Mouse (Mus musculus) embryonic facial prominence, embryonic 14.5 days (tissue): ENCODE measurements at regions not wholly inside any gene's neighbourhood (a gene's known extent, or its start where the extent isn't known, plus 50 kb on each side); places are given as distances from the start of the nearest gene placed in this dataset.

Experiments
- ATAC-seq: fragments of 200-750 bp; cut with Nextera tagmentation; 2 replicates; pipeline ENCODE4 v1.8.0; 2017; ENCODE audit warnings: low read depth, moderate number of reproducible peaks, moderate TSS enrichment
- DNase-seq: peaks from one replicate; pipeline ENCODE4 v3.0.0-alpha.2; 2015; ENCODE audit warnings: low spot score
- H3K27ac ChIP-seq: fragments of 300-500 bp; sonication (generic); replicated peaks from 2 replicates; pipeline ENCODE4 v1.5.1; 2014; ENCODE audit warnings: low read depth, mild to moderate bottlenecking, low read length, moderate library complexity
- H3K27me3 ChIP-seq: fragments of 300-500 bp; sonication (generic); replicated peaks from 2 replicates; pipeline ENCODE4 v1.6.1; 2014; ENCODE audit warnings: low read length; ENCODE audit not compliant: control insufficient read depth, insufficient read depth
- H3K36me3 ChIP-seq: fragments of 300-500 bp; sonication (generic); 2 replicates; pipeline ENCODE4 v1.6.1; 2014; ENCODE audit warnings: low read length, mixed read lengths; ENCODE audit not compliant: control insufficient read depth, insufficient read depth
- H3K4me1 ChIP-seq: fragments of 300-500 bp; sonication (generic); 2 replicates; pipeline ENCODE4 v1.6.1; 2014; ENCODE audit warnings: antibody characterized with exemption, low read length; ENCODE audit not compliant: control insufficient read depth, insufficient read depth
- H3K4me2 ChIP-seq: fragments of 300-500 bp; sonication (generic); 2 replicates; pipeline ENCODE4 v1.6.1; 2014; ENCODE audit warnings: low read depth, mild to moderate bottlenecking, low read length, moderate library complexity, mixed read lengths
- H3K4me3 ChIP-seq: fragments of 300-500 bp; sonication (generic); 2 replicates; pipeline ENCODE4 v1.5.1; 2014; ENCODE audit warnings: low read depth, mild to moderate bottlenecking, low read length
- H3K9ac ChIP-seq: fragments of 300-500 bp; sonication (generic); 2 replicates; pipeline ENCODE4 v1.6.1; 2014; ENCODE audit warnings: low read depth, mild to moderate bottlenecking, low read length, moderate library complexity, mixed read lengths
- H3K9me3 ChIP-seq: fragments of 300-500 bp; sonication (generic); 2 replicates; pipeline ENCODE4 v1.6.1; 2016; ENCODE audit warnings: low read length; ENCODE audit not compliant: control insufficient read depth
- WGBS: fragments of 180-500 bp; shearing (Covaris S2); extraction: QIAGEN DNeasy Blood & Tissue Kit; methylation state at CpG from one replicate; pipeline ENCODE4 v1.1.7; 2014; 5-methylcytosine and 5-hydroxymethylcytosine counted together

GRCm38 (mm10) chr9:103894376-103894775, 108.0 kb upstream of the Nphp3 start:
- Histone ChIP-seq H3K4me3 (no peak overlapping the region), H3K36me3 (no peaks in the 10 kb centered on the region), H3K4me2 (no peak overlapping the region), H3K27ac (no peak overlapping the region), H3K4me1 (no peaks in the 10 kb centered on the region), H3K9me3 (no peaks in the 10 kb centered on the region), H3K9ac (no peak overlapping the region), H3K27me3 (no peaks in the 10 kb centered on the region)
- 87% methylated on average over 2 of the region's 2 CpGs for WGBS
- ATAC-seq (no peak), DNase-seq (no peak)

- Histone ChIP-seq H3K9me3 (no peaks in the 10 kb centered on the region), H3K4me3 (no peak overlapping the region), H3K36me3 (no peaks in the 10 kb centered on the region), H3K27me3 (no peaks in the 10 kb centered on the region), H3K27ac (no peak overlapping the region), H3K4me1 (no peaks in the 10 kb centered on the region), H3K9ac (no peak overlapping the region), H3K4me2 (no peak overlapping the region)
- 76% methylated on average over 2 of the region's 2 CpGs for WGBS
- DNase-seq (no peak), ATAC-seq (no peak)
These were observed 103.0 kb upstream of the Nphp3 start for GRCm38 (mm10) chr9:103899311-103899710.

GRCm38 (mm10) chr9:103911347-103911746, 91.0 kb upstream of the Nphp3 start:
- Histone ChIP-seq H3K27me3 (no peaks in the 10 kb centered on the region), H3K4me2 (no peak overlapping the region), H3K9ac (no peak overlapping the region), H3K9me3 (no peaks in the 10 kb centered on the region), H3K36me3 (no peaks in the 10 kb centered on the region), H3K4me3 (no peak overlapping the region), H3K4me1 (no peaks in the 10 kb centered on the region), H3K27ac (no peak overlapping the region)
- WGBS = 85% methylated on average over 2 of the region's 2 CpGs
- DNase-seq (no peak), ATAC-seq (no peak)

- Histone ChIP-seq H3K4me3 (no peak overlapping the region), H3K4me2 (no peak overlapping the region), H3K27ac (no peak overlapping the region), H3K9ac (no peak overlapping the region), H3K9me3 (no peaks in the 10 kb centered on the region), H3K4me1 (no peaks in the 10 kb centered on the region), H3K36me3 (no peaks in the 10 kb centered on the region), H3K27me3 (no peaks in the 10 kb centered on the region)
- DNase-seq (no peak), ATAC-seq (no peak)
- 82% methylated on average over 4 of the region's 4 CpGs for WGBS
These were observed 87.2 kb upstream of the Nphp3 start for GRCm38 (mm10) chr9:103915126-103915525.

- ATAC-seq = no peak
- no peak overlapping the region for H3K4me3 ChIP-seq
- H3K9me3 ChIP-seq = no peaks in the 10 kb centered on the region
- H3K27me3 ChIP-seq = no peaks in the 10 kb centered on the region
- H3K4me1 ChIP-seq = no peaks in the 10 kb centered on the region
- 86% methylated on average over 6 of the region's 6 CpGs for WGBS
- no peaks in the 10 kb centered on the region for H3K36me3 ChIP-seq
- no peak overlapping the region for H3K4me2 ChIP-seq
- no peak overlapping the region for H3K27ac ChIP-seq
- DNase-seq = no peak
- no peak overlapping the region for H3K9ac ChIP-seq
These were observed 84.6 kb upstream of the Nphp3 start for GRCm38 (mm10) chr9:103917771-103918170.

GRCm38 (mm10) chr9:103922356-103922755, 80.0 kb upstream of the Nphp3 start:
- Histone ChIP-seq H3K4me2 (no peak overlapping the region), H3K4me3 (no peak overlapping the region), H3K36me3 (no peaks in the 10 kb centered on the region), H3K9me3 (no peaks in the 10 kb centered on the region), H3K4me1 (no peaks in the 10 kb centered on the region), H3K9ac (no peak overlapping the region), H3K27ac (no peak overlapping the region), H3K27me3 (no peaks in the 10 kb centered on the region)
- DNase-seq = no peak
- no peak for ATAC-seq
- 92% methylated on average over 5 of the region's 5 CpGs for WGBS

- no peak for DNase-seq
These were observed 77.7 kb upstream of the Nphp3 start for GRCm38 (mm10) chr9:103924641-103925040.

GRCm38 (mm10) chr9:103925486-103925885, 76.9 kb upstream of the Nphp3 start:
- H3K27ac ChIP-seq = no peak overlapping the region
- H3K4me1 ChIP-seq = no peaks in the 10 kb centered on the region
- no peaks in the 10 kb centered on the region for H3K27me3 ChIP-seq
- DNase-seq (no peak), ATAC-seq (no peak)
- H3K9me3 ChIP-seq = no peaks in the 10 kb centered on the region
- no peak overlapping the region for H3K9ac ChIP-seq
- no peak overlapping the region for H3K4me3 ChIP-seq
- H3K4me2 ChIP-seq = no peak overlapping the region
- WGBS = 74% methylated on average over 2 of the region's 2 CpGs
- no peaks in the 10 kb centered on the region for H3K36me3 ChIP-seq

More at GRCm38 (mm10) chr9:103924641-103925040, 77.7 kb upstream of the Nphp3 start:
- no peaks in the 10 kb centered on the region for H3K27me3 ChIP-seq
- no peaks in the 10 kb centered on the region for H3K9me3 ChIP-seq
- H3K9ac ChIP-seq = no peak overlapping the region
- no peaks in the 10 kb centered on the region for H3K36me3 ChIP-seq
- no peak overlapping the region for H3K27ac ChIP-seq
- no peaks in the 10 kb centered on the region for H3K4me1 ChIP-seq
- WGBS = 78% methylated on average over 3 of the region's 3 CpGs
- ATAC-seq = no peak
- H3K4me2 ChIP-seq = no peak overlapping the region
- no peak overlapping the region for H3K4me3 ChIP-seq

GRCm38 (mm10) chr9:103928744-103929527, 73.4 kb upstream of the Nphp3 start:
- Histone ChIP-seq H3K27me3 (no peaks in the 10 kb centered on the region), H3K4me1 (no peaks in the 10 kb centered on the region), H3K27ac (no peak overlapping the region), H3K9me3 (no peaks in the 10 kb centered on the region), H3K4me2 (no peak overlapping the region), H3K4me3 (no peak overlapping the region), H3K9ac (no peak overlapping the region), H3K36me3 (no peaks in the 10 kb centered on the region)
- ATAC-seq (no peak), DNase-seq (no peak)
- WGBS = 45% methylated on average over 8 of the region's 8 CpGs
